Mouse (Mus musculus) heart, adult 2 months (tissue): ENCODE measurements around the gene Foxo3. TPM values are rescaled to one million over a fixed set of nuclear protein-coding genes. Genes with fewer than 3 reads are reported as not detected.

Experiments used
- DNase-seq, 2 experiments: peaks; one replicate each; pipeline ENCODE4 v3.0.0; 2021
- H3K27ac ChIP-seq: fragments of 200-600 bp; 2 replicates; pipeline ENCODE4 v1.8.1; 2022
- H3K27me3 ChIP-seq: fragments of 200-500 bp; 2 replicates; pipeline ENCODE4 v1.6.1; 2012; ENCODE audit warnings: mild to moderate bottlenecking, low read length, inconsistent platforms, mixed read lengths; ENCODE audit not compliant: control insufficient read depth, insufficient read depth
- H3K36me3 ChIP-seq: fragments of 200-500 bp; 2 replicates; pipeline ENCODE4 v1.6.1; 2012; ENCODE audit warnings: low read length, inconsistent platforms; ENCODE audit not compliant: control insufficient read depth, insufficient read depth
- H3K4me1 ChIP-seq: fragments of 200-500 bp; 2 replicates; pipeline ENCODE4 v1.6.1; 2011; ENCODE audit warnings: low read length; ENCODE audit not compliant: control insufficient read depth, insufficient read depth
- H3K4me3 ChIP-seq: fragments of 200-600 bp; 2 replicates; pipeline ENCODE4 v1.8.1; 2022
- H3K79me2 ChIP-seq: fragments of 200-500 bp; replicated peaks from 2 replicates; pipeline ENCODE4 v1.6.1; 2012; ENCODE audit warnings: mild to moderate bottlenecking, inconsistent platforms, low read length, moderate library complexity, mixed read lengths; ENCODE audit not compliant: control insufficient read depth, insufficient read depth
- H3K9ac ChIP-seq: fragments of 200-500 bp; 2 replicates; pipeline ENCODE4 v1.6.1; 2012; ENCODE audit warnings: low read depth, mild to moderate bottlenecking, control low read depth, inconsistent platforms, low read length, mixed read lengths
- CTCF ChIP-seq: fragments of 200-600 bp; IDR thresholded peaks from 2 replicates; pipeline ENCODE4 v1.8.1; 2022; ENCODE audit warnings: antibody characterized with exemption, mild to moderate bottlenecking, moderate library complexity
- EP300 ChIP-seq: fragments of 200-500 bp; IDR thresholded peaks from 2 replicates; pipeline ENCODE4 v1.6.1; 2011; ENCODE audit warnings: low read depth, low read length, control low read depth; ENCODE audit not compliant: insufficient read depth
- POLR2A ChIP-seq: fragments of 200-500 bp; IDR thresholded peaks from 2 replicates; pipeline ENCODE4 v1.6.1; 2011; ENCODE audit warnings: mild to moderate bottlenecking, low read depth, low read length, control low read depth; ENCODE audit not compliant: insufficient read depth
- WGBS: fragments of 180-500 bp; shearing (Covaris S2); methylation state at CpG from one replicate; pipeline ENCODE4 v1.1.7; 2018; 5-methylcytosine and 5-hydroxymethylcytosine counted together
- intact Hi-C: fragments of 180-260 bp; cut with DNase I; formaldehyde crosslinking; loops from one replicate; pipeline ENCODE4 v1.15.1; 2025
- polyA plus RNA-seq: library from polyadenylated mRNA; depleted of rRNA; stranded (reverse); fragments of >200 nt; gene quantifications from 2 replicates; pipeline ENCODE4 v1.2.3, GENCODE M21; 2012
- total RNA-seq, 2 experiments: library from RNA; stranded (reverse); gene quantifications; 2 replicates each; pipeline ENCODE4 v1.2.3; 2021

Gene Foxo3
- total and polyA plus RNA-seq, 3 experiments: 26.7 to 89.5 (median 72.5) TPM

DNA sequence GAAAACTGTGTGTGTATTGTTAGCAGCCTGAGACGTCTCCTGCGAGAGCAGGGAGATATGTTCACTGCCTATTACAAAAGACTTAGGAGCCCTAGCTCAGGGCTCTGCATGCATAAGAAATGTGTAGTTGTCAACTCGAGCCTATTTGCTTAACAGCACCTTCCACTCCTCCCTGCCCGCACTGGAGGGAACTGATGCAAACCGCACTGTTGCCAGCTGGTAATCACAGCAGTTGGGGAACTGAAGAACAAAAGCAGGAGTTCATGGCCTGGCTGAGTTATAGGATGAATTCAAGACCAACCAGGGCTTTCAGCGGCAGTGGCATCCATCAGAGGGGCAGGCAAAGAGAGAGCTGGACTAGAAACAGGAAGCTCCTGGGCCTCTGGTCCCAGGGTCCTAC, 66.7 kb downstream of the Foxo3 start:
- 86% methylated on average over 6 of the region's 6 CpGs for whole genome bisulfite sequencing
- Histone ChIP-seq H3K36me3 (no peaks in the 10 kb centered on the region; the same call in 1 of the 2 replicates), H3K79me2 (peaks cover 6% of the 10 kb centered on the region), H3K4me3 (no peak overlapping the region), H3K27me3 (no peaks in the 10 kb centered on the region), H3K4me1 (peaks cover 23% of the 10 kb centered on the region), H3K9ac (no peak overlapping the region), H3K27ac (no peak overlapping the region)
- intact Hi-C loops: loop anchor here (5.0 kb wide), 1 partner anchor 118 kb away; no protein-coding TSS in a partner anchor
- TF ChIP-seq CTCF (no peak), POLR2A (no peak), EP300 (no peak)
- DNase-seq: no peak

DNA sequence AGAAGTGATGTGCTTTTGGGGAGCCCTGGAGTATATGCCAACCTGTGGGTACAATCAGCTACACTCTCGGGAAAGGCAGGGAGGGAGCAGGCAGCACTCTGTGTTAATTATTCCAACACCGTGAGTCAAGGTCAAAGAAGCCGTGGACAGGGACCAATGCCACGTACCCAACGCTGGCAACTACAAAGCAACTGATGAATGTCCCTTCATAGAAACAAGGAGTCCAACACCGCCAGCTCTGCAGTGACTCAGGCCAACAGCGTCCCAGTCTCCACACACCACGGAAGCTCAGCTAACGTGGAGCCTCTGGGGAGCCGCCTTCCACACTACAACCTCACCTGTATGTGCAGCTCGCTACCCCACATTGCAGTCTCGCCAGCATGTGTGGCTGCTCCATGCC, 68.9 kb downstream of the Foxo3 start:
- peak overlapping the region; percentile 39 for H3K9ac ChIP-seq
- peak in 1 of 2 experiments; percentile 61 for DNase-seq

DNA sequence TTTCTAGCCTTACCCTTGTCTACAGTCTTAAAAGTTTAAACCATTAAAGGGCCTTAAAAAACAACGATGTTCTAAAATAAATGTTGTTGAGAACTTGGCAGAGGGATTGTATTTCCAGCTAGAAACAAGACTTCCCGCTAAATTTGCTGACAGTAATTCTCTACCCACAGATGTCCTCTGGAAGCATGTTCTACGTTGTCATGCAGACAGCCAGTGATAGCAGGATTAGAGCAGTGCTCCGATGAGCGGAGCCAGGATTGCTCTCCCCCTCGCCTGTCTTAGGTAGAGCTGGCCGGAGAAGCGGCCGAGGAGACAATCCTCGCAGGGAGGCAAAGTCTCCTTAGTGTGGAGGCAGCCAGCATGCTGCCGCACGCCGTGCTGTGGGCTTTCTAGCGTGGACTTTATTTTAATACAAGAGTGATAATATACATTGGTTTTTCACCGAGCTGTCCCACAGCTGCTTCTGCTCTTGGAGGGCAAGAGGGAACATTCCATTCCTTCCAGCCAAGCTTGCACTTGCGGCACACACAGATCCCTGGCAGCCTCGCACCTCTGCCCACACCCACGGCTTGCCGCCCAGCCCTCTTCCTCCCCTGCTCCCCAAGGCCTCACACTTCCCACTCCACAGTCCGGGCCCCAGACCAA, 71.7 kb downstream of the Foxo3 start:
- Histone ChIP-seq H3K4me1 (peaks cover 29% of the 10 kb centered on the region), H3K4me3 (no peak overlapping the region), H3K9ac (no peak overlapping the region), H3K27me3 (no peaks in the 10 kb centered on the region), H3K36me3 (peaks cover 3% of the 10 kb centered on the region), H3K27ac (peak overlapping the region; percentile 83), H3K79me2 (peaks cover 4% of the 10 kb centered on the region)
- intact Hi-C loops: loop anchor here (2.0 to 5.0 kb wide), 3 partner anchors 44 to 113 kb away; no protein-coding TSS in a partner anchor
- TF ChIP-seq EP300: peak; percentile 95
- TF ChIP-seq POLR2A: no peak
- TF ChIP-seq CTCF: no peak
- peak; percentile 67 to 77 for DNase-seq
- WGBS: 42% methylated on average over 20 of the region's 20 CpGs

More for the DNA sequence above, 68.9 kb downstream of the Foxo3 start:
- no peaks in the 10 kb centered on the region for H3K27me3 ChIP-seq
- WGBS: 72% methylated on average over 12 of the region's 12 CpGs
- H3K27ac ChIP-seq: peak overlapping the region; percentile 43
- H3K36me3 ChIP-seq: peaks cover 3% of the 10 kb centered on the region
- H3K79me2 ChIP-seq: peaks cover 6% of the 10 kb centered on the region
- intact Hi-C loops: loop anchor here (5.0 kb wide), 1 partner anchor 115 kb away; no protein-coding TSS in a partner anchor
- H3K4me3 ChIP-seq: no peak overlapping the region
- 0 out of 2 replicates have a peak, but pooled peaks have one; percentile 50 for TF ChIP-seq EP300
- TF ChIP-seq POLR2A: 0 out of 2 replicates have a peak, but pooled peaks have one; percentile 25
- TF ChIP-seq CTCF: no peak
- peaks cover 31% of the 10 kb centered on the region for H3K4me1 ChIP-seq

DNA sequence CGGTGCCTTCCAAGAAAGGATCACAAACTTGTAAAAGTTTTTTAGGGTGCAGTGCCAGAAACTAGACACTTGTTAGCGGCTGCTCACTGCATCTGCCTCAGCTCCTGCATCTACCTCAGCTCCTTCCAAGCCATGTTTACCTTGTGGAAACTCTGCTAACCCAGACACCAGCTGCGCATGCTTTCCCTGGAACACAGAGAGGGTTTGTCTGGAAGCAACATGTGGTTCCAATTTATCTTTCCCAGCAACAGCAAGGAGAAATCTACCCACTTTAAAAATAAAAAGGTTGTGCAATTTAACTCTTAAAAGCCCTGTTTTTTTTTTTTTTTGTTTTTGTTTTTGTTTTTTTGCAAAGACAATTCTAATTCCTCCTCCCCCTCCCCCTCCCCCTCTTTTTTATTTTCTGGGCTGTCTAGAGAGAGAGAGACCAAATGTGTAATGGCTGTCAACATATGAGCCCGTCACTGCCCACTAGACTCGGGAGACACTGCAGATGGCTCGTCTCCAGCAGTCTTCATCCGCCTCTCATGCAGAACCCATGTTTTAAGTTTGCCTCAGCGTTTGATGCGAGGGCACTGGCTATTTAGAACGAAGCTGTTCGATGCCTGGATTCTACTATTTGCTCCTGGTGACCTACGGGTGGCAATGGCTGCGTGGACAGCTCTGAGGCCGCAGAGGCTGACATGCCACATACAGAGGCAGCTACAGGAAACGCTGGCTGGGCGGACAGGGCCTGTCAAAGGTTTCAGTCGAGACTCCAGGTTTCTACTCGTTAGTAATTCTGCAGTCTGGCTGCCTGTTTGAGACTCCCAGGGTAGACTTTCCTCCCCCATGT, 73.0 kb downstream of the Foxo3 start:
- no peak overlapping the region for H3K4me3 ChIP-seq
- peak overlapping the region; percentile 83 for H3K27ac ChIP-seq
- H3K27me3 ChIP-seq: no peaks in the 10 kb centered on the region
- no peak overlapping the region for H3K9ac ChIP-seq
- 66% methylated on average over 18 of the region's 18 CpGs for WGBS
- peak in 1 of 2 experiments; percentile 47 for DNase-seq
- intact Hi-C loops: loop anchor here (2.0 kb wide), 2 partner anchors 45 to 71 kb away; no protein-coding TSS in a partner anchor
- H3K4me1 ChIP-seq: peaks cover 32% of the 10 kb centered on the region
- H3K36me3 ChIP-seq: peaks cover 3% of the 10 kb centered on the region
- TF ChIP-seq CTCF (no peak), POLR2A (no peak), EP300 (no peak)
- H3K79me2 ChIP-seq: peaks cover 2% of the 10 kb centered on the region; the same call in 1 of the 2 replicates

DNA sequence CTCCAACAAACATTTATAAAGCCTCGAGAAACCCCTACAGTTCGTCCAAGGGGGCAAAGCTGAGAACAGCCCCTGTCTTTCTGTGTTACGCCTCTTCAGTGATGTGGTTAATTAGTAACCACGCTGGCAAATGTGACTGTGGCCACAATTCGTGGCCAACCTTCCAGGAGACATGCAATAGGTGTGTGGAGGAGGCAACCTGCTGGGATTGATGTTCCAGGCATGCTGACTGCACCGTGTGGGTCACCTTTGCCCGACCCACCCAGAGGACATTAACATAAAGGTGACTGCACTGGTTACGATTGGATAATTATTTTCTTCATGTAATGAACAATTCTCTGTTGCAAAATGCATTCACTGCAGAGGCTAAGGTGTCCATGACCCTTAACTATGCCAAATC, 74.0 kb downstream of the Foxo3 start:
- Histone ChIP-seq H3K27ac (no peak overlapping the region), H3K9ac (no peak overlapping the region), H3K4me1 (peaks cover 30% of the 10 kb centered on the region), H3K27me3 (no peaks in the 10 kb centered on the region), H3K4me3 (no peak overlapping the region), H3K36me3 (peaks cover 3% of the 10 kb centered on the region), H3K79me2 (peaks cover under 1% of the 10 kb centered on the region; the same call in 1 of the 2 replicates)
- intact Hi-C loops: no loop called here
- 93% methylated on average over 8 of the region's 8 CpGs for WGBS
- no peak for TF ChIP-seq EP300
- TF ChIP-seq CTCF: no peak
- no peak for TF ChIP-seq POLR2A
- no peak for DNase-seq

DNA sequence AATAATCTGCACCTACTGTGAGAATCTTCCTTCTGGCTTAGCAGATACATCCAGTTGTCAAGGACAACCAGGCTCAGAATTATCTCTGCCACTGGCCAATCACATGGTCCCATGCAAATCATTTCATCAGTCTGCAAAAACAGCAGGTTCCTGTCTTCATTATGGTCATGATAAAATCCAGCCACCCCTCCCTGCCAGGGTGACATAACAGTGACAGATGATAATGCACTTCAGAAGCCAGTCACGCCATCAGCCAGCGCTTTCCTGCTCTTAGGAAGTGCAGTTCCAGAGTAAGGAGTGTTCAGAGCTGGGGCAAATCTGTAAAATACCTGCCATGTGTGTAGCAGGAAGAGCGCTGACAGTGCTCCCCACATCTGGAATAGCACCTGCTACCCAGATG, 77.1 kb downstream of the Foxo3 start:
- H3K79me2 ChIP-seq: peaks cover 5% of the 10 kb centered on the region; the same call in 1 of the 2 replicates
- peaks cover 1% of the 10 kb centered on the region; the same call in 1 of the 2 replicates for H3K36me3 ChIP-seq
- 39% methylated on average over 3 of the region's 3 CpGs for WGBS
- intact Hi-C loops: no loop called here
- H3K9ac ChIP-seq: no peak overlapping the region
- peaks cover 20% of the 10 kb centered on the region for H3K4me1 ChIP-seq
- TF ChIP-seq EP300: no peak; the same call in 1 of the 2 replicates
- 0 out of 2 replicates have a peak, but pooled peaks have one; percentile 17 for TF ChIP-seq POLR2A
- peak in 1 of 2 experiments; percentile 47 for DNase-seq
- peak overlapping the region; percentile 31 for H3K27ac ChIP-seq
- H3K4me3 ChIP-seq: no peak overlapping the region
- H3K27me3 ChIP-seq: no peaks in the 10 kb centered on the region
